Mouse (Mus musculus) lung, postnatal 14 days (tissue): ENCODE results near the gene Cd200.
"Not testable (repeated sequence)": the region's sequence is repeated elsewhere in the genome, so short reads cannot be mapped to it uniquely, and the experiment has no call there.

Experiments used
- DNase-seq: peaks from one replicate; pipeline ENCODE4 v3.0.0; 2021

Cd200 gene

DNA sequence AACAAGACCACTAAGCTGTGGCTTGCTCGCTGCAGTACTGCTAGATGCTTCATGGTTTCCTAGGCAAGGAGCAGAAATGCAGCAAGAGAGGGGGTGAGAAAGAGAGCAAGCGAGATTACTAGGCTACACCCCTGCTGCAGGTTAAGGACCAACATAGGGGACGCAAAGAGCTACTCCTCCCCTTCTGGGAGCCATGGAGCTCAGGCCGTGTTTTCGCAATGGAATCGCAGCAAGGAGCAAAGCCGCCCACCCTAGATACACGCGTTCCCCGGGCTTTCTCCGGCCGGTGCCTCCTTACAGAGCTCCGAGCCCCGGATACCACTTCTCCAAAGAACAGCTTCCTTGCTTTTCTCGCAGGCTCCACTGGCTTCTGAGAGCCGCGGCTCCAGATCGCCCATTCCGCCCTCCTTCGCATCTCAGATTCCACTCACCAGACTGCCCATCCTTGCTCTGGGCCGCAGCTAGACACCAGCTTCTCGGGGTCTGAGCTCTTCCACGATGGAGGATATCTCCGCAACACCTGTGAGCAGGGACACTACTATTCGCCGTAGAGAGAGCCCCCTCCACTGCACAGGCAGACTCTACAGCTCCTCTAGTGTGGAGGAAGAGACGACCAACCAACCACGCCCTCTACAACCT is at the start of gene Cd200:
Gene Cd200, minus strand, starts transcription at position 629 of the 639 bp plus-strand sequence.
- DNase-seq = peak; percentile 69

DNA sequence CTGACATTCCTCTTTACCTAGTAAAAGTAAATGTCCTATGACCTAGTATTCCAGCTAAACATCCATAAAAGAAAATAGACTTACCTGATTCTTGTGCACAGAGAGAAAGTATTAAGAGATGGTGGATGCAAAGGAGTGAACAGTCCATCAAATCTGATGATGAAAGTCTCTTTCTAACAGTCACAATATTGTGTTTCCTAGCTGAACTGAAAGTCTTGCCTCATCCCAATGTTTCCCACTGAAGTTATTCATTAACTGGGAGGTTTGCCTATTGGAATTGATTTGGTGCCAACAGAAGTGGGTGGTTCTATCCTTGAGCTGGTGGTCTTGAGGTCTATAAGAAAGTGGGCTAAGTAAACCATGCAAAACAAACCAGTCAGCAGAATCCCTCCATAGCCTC is 45.9 kb upstream of the Cd200 start:
- DNase-seq = no peak

DNA sequence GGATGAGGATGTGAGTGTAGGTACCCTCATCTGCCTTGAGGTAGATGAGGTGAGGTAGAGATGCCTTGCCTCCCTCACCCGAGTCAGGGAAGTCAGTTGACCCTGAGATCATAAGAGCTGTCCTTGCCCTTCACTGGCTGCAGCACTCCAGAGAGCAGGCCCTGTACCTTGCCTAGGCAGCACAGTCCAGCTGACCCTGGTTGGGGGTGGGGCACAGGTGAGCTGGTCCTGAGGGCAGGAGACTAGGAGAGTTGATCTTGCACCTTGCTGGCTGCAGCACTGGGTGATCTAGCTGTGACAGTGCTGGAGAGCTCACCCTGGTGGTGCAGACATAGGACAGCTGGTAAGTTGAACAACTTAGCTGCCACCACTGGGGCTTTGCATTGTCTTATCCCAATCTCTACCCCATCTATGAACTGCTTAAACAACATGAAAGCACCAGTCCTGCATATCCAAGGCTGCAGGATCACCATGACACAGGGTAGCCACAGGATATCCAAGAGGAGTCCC is 28.4 kb upstream of the Cd200 start:
- DNase-seq = no peak

DNA sequence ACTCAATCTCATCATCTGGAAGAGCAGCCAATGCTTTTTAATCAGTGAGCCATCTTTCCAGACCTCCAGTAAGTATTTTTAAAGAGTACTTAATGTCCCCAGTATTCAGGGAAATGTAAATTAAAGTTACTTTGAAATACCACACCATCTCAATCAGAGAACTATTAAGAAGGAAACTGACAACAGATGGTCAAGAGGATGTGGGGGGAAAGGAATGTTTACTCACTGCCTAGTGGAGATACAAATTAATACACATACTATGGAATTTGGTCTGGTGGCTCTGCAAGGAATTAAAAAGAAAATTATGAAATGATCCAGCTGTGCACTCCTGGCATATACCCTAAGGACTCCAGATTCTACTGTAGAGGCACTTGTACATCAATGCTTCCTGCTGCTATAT is 26.7 kb upstream of the Cd200 start:
- DNase-seq = no peak

DNA sequence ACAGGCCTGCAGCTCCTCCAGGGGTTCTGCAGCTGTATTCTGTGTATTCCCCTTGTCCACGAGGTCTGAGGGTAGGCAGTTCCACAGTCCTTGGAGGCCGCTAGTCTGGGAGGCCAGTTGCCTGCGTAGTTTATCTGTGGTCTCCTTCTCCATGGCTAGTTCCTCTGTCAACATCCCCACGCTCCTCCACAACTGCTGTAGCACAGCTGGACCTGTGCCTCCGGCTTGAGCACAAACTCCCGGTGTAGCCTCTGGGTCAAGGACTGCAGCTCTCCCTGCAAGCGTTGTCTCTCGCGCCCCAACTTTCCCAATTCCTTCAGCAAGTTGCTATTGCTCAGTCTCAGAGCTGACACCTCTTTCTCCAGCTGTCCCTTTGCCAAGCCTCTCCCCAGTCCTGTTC is 18.8 kb upstream of the Cd200 start:
- no peak for DNase-seq

DNA sequence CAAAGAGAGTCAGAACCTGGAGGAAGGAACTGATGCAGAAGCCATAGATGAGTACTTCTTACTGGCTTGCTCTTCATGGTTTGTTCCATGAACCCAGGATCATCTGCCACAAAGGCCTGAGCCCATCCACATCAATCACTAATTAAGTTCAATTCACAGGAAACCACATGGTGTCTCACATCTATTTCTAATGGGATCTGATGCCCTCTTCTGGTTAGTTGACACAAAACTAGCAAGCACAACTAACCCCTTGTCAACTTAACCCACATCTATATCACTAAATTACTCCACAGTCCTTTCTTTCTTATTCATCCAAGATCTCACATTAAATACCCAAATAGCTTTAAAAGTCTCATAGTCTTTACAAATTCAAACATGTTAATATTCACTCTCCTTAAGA is 4.6 kb upstream of the Cd200 start:
- DNase-seq = no peak

DNA sequence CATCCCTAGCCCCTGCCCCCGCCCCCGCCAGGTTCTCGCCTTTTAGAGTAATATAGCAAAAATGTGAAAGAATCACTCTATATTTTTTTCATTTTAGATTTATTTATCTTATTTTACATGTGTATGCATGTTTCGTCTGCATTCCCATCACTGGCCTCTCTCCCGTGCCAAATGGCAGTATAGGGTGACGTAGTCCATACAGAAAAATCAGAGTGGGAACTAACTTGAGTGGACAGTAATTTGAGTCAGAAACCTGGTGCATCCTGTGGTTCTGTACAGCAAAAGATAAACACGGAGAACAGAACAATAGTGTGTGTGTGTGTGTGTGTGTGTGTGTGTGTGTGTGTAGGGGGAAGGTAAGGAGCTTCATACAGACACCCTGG is 202 bp upstream of the Cd200 start:
- DNase-seq = not testable (repeated sequence)

DNA sequence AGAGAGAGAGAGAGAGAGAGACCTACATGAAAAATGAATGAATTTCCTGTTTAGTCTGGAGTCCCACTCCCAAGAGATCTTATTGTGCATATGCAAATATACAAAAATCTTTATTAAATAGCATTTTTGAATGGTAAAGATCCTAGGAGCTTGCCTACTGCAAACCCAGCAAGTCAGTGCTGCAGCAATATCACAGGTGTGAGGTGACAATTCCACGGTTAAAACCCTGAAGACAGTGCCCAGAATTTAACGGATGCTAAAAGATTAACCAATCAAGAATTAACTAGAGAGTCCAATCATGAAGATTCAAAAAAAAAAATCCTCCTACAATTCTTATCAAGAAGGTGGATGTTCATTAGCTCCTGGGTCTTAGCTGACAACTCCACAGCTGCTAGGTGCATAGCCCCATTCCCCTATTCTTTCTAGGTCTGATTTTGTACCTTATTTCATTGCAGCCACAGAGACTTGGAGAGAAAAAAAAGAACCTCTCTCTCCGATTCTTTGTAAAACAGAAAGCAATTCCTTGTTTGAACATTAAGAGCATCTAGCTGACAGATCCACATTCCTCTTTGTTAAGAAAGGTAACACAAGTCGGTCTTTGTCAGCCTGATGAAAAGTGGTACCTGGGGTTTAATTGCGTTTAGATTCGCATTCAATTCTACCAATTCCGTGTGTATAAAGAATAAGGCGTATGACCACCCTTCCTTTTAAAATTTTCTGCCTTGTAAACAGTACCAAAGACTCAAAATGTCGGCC is 1.0 kb downstream of the Cd200 start:
- no peak for DNase-seq

DNA sequence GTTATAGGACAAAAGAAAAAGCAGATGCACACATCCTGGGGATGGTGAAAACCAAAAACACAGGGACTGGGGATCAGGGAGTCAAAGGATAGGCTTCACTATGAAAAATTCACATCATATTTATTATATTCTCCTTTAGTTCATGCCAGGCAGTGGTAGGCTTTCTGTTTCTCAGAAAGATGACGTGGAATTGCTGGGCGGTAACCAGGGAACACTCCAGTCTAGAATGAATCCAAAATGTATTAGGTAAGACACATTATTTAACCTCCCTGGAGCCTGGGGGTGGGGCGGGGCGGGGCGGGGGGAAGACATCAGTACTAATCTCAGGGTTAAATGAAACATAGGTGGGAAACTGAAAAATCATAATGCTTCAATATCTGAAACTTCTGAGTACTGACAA is 1.8 kb downstream of the Cd200 start:
- no peak for DNase-seq

DNA sequence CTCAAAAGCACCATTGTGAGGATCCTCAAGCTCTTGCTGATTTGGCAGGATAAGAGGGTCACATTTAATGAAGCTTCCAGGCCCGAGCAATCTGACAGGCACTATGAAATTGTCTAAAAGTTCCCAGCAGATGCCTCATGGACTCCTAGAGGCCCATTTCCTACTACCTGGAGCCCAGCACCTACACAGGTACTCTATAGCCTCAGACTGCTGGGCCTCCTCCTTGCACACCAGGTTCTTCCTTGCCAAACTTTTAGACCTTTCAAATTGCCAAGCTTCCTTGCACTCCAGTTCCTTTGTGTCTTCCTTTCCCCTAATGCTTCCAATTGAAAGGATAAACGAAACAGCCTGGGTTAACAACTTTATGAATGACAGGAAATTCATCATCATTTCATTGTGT is 5.9 kb downstream of the Cd200 start:
- no peak for DNase-seq

DNA sequence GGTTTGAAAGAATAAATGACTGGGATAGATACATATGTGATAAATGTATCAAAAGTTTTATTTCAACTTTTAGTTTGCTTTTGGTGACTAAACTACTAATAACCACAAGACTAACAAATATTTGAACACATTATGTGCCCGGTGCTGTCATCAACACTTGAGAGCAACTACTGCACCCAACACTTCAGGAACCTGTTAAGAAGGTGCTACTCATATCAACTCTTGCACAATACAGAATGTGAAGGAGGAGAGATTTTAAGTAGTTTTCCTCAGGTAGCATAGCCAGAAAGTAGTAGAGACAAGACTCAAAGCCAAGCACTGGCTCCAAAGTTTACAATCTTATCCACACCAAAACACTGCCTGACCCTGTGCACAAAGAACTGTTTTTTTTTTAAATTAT is 6.8 kb downstream of the Cd200 start:
- DNase-seq = no peak

DNA sequence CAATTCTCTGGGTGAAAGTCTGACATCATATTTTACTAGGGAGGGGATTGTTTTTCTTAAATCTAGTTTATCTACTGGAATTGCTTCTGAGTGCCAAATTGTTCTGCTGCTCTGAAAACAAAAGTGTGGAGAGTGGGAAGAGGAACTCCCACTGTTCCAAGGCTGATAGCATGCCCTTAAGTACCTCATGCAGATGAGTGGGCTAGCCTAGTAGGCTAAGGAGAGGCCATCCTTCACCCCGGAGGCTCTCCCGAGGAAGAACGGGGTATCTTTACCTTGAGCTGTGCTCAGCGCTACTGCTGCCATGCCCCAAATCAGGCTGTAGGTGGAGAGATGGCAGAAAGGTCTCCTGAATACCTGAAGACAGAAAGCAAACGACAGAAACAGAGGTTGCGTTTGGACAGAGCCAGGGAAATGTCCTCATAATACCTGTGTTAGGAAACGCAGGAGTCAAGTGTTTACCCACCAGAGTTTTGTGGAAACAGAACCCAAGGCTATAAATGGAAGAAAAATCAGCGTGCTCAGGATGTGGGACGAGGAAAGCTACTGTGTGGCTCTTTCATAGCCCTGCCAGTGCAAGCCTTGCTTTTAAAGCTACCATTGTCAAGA is 8.8 kb downstream of the Cd200 start:
- DNase-seq = no peak

DNA sequence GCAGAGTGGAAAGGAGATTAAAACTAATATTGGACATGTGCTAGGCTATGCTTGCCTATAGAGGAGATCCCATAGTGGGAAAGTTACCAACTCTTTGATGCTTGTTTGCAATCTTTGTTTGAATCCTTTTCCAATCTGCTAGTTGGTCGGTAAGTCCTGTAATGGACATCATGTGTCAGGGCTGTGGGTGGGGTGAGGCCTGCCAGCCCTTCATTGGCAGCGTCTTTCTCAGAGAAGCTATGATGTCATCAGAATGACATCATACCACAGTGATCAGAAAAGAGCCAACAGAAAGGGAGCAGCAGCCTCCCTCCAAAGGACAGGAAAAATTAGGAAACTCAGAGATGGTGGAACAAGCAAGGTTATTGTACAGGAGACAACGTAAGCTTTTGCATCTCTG is 9.4 kb downstream of the Cd200 start:
- DNase-seq = no peak

DNA sequence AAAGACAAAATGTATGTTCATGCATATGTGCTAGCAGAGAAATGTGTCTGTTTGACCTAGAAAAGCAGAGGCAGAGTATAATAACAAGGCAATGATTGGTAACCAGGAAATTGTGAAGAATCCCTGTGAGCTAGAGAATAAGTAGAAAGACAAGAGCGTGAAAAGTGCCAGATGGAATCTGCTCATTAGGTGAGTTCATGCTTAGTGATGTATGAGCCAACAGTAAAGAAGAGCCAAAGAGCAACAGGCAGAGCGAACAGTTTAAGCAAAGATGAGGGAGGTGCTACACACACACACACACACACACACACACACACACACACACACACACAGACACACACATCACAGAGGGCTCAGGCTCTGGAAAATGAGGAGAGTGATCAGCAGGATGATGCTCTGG is 11.4 kb downstream of the Cd200 start:
- no peak for DNase-seq

DNA sequence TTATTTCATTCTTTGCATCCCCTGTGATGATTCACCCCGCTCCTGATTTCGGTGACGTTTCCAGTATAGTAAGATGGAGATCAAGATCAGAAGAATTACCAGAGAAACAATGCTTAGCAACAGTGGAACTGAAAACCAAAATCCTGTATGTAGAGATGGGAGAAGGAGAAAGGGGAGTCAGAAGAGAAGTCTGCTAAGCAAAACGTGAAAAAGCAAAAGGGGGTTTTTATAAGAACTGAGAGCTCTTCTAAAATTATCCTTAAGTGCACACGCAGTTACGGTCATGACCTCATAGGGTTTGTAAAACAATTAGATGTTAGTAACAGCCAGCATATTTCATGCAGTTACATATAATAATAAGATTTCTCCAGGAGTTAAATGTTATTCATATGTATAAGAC is 16.6 kb downstream of the Cd200 start:
- no peak for DNase-seq

DNA sequence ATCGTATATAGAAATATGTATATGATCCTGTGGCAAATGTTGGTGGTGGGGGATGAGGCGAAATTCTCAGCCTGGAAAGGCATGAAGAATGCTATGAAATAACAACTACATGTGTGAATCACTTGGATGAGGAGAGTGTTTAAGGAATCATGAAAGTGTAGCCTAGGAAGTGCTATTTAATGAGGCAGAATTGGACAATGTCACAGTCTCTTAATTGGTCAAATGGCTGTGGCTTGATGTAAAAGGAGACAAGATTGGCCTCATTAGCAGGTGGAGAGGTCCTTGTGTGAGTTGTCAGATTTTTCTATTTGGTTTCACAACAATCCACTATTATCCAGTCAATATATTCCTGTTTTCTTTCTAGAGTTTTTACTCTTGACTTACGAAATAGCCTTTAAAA is 17.2 kb downstream of the Cd200 start:
- no peak for DNase-seq

DNA sequence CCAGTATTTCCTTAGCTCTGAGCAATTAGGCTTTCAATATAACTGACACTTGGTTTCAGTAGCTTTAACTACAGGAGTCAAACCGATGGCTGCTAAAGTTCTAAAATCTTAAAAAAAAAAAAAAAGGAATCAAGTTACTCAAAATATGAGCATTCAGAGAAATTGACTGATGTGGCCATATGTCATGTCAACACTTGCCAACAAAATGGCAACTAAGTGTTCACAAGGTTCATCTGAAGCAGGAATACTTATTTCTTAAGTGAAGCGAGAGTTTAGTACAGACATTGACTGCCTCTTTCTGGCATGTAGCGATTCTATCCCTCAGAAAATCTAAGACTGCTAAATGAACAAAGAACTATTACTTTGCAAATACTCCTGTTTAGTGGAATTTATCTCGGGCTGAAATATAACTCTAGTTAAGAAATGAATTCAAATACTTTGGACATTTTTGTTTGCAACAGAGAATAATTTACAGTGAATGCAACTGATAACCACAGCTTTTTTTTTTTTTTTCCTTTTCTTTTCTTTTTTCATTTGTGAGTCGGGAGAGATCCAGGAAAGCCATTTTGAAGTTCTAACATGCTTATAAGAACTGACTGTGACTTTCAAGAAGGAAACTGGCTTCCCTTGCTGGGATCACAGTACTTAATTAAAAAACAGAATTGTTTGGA is 18.4 kb downstream of the Cd200 start:
- DNase-seq = no peak

DNA sequence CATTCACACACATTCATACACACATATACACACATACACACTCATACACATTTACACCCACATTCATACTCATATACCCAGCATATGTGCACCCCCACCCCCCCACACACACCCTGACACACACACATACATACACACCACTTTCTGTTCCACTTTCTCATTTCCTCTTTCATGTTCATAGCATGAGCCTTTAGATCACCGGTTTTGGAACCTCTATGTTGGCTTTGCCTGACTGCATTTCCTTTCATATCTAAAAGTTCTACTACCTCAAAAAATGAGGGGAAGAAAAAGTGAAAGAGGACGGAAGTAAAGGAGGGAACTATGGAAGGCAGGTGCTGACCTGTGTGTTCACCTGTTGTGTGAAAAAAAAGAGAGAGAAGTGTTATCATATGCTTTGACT is 19.0 kb downstream of the Cd200 start:
- DNase-seq = no peak

DNA sequence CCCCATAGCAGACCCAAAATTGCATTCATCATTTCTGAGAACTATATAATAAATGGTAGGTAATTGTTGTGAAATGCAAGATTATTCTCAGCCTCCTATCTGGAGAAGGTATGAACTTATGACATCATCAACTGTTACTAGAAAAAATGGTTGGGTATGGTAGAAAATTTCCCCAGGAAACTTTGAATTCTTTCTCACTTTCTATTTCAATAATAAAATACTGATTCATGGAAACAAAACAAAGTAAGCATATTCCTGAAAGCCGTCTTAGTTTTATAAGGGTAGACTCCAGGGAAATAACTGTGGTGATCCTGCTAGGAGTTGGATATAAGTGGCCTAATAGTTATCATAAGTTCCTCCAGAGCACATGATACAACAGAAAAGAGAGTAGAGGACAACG is 19.8 kb downstream of the Cd200 start:
- no peak for DNase-seq

DNA sequence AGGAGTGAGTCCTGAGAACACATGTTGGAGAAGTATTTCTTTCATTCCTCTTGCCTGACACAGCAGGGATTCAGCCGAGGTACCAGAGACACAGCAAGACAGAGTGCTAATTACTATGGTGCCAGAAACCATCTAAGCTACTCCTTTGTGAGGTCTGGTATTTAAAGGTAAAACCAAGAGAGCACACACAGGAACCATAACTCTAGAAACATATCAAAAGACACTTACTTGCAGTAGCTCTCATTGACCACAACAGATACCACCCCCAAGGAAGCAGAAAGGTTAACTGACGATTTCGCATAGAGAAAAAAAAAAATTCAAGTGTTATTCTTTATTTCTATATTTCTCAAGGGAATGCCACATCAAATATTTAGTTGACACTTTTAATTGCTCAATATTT is 27.0 kb downstream of the Cd200 start:
- no peak for DNase-seq

DNA sequence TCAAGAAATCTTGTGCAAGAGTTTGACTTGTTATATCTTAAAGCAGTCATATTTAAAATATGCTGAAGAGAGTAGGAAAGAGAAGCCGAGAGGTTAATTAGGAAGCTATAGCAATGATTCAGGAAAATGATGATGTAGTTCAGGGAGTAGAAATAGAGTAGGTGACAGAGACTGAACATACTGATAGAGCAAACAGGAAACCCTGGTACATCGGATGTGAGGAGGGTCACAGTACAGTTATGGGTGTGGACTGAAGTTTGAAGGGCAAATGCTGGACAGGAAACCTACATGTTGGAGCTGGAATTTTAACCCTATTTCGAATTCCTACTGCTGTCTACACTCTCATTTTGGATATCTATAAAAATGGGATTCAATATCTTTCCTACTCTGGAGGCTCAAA is 29.9 kb downstream of the Cd200 start:
- DNase-seq = no peak

DNA sequence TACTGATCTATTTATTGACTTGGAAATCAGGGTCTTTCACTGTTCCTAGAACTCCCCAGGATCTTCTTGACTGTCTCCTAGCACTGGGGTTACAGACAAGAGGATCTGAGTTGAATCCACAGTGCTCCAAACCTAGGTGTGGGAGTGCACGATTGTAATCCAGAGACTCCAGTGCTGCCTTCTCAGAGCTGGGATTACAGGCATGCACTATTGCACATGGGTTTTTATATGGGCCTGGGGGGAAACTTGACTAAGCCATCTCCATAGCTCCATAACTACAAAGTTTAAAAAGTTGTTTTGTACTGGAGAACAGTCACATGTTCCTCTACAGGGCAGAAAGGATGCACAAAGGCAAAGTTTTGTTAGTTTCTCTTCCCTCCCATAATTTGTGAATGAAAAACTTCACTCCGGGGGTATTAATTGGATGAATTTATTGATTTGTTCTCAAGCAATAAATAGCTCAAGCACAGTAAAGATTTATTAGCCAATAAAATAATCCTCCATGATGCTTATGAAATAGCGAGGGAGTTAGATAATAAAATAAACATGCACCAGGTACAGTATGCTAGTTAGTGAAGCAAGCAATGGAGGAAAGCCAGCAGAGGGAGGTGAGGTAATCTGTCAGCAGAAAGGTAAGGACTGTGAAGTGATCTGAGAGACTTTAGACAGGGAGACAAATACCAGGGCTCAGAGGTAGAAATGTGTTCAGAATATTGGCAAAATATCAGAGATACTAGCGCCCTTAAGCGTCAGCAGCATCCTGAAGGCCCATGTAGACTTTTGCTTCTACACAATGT is 30.5 kb downstream of the Cd200 start:
- DNase-seq = no peak

DNA sequence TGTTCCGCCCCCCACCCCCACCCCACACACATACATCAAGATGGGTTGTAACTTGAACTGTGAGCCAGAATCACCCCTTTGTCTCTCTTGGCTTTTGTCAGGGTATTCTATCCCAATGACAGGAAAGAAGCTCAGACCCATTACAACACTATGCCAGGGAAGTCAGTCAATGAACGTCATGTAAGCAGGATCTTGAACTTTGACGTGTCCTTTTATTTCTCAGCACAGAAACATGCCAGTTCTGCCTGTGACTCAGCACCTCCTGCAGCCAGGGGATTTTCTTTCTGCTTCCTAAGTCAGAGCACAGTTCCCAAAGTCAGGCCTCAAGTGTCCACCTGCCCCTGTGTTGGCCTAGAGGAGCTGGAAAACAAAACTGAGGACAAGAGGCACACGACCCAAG is 31.5 kb downstream of the Cd200 start:
- no peak for DNase-seq
